Mouse (Mus musculus): ENCODE measurements at regions not wholly inside any gene's neighbourhood (a gene's known extent, or its start where the extent isn't known, plus 50 kb on each side); places are given as distances from the start of the nearest gene placed in this dataset.

GRCm38 (mm10) chr4:106255959-106256609 lies 59.9 kb upstream of the Usp24 start:
- no peak for TF ChIP-seq CTCF (IDR thresholded peaks at IDR 0.05; ENCODE audit: low read depth)
- peak; percentile 86 for ATAC-seq

DNA sequence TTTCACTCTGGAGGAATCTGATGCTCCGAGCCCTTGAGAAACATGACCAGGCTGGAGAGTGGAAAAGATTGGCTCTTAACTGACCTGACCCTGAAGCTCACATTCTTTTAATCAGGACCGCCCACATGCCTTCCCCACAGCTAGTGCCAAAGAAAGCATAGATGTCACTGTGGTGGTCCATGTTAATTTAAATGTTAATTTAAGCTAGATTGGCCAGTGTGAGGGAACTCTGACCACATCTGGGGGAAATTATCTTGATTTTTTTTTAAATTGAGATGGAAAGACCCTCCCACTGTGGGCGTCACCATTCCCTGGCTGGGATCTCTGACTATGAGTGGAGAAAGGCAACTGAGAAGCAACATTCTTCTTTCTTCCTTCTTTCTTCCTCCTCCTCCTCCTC lies 54.6 kb upstream of the Usp24 start:
- DNase-seq (ENCODE audit: low spot score) (no peak), ATAC-seq (no peak)
- H3K27ac ChIP-seq: no peak overlapping the region
- H3K9me3 ChIP-seq (ENCODE audit: low read length): no peaks in the 10 kb centered on the region
- WGBS: 84% methylated on average over 3 of the region's 3 CpGs
- H3K4me3 ChIP-seq (ENCODE audit: low read length): no peak overlapping the region
- no peaks in the 10 kb centered on the region for H3K27me3 ChIP-seq (ENCODE audit: insufficient read depth, low read length)
- no peaks in the 10 kb centered on the region for H3K36me3 ChIP-seq (ENCODE audit: insufficient read depth, low read length)
- TF ChIP-seq CTCF (IDR thresholded peaks at IDR 0.05; ENCODE audit: low read depth): no peak
- no peak overlapping the region for H3K9ac ChIP-seq (replicated peaks; ENCODE audit: low read length)
- peaks cover 17% of the 10 kb centered on the region for H3K4me1 ChIP-seq (ENCODE audit: insufficient read depth, low read length)
- no peak overlapping the region for H3K4me2 ChIP-seq (ENCODE audit: low read depth, low read length)

More at GRCm38 (mm10) chr4:106255959-106256609, 59.9 kb upstream of the Usp24 start:
- peak; percentile 88 for DNase-seq (ENCODE audit: low spot score)
- no peaks in the 10 kb centered on the region for H3K27me3 ChIP-seq (ENCODE audit: insufficient read depth, low read length)
- no peak overlapping the region for H3K4me3 ChIP-seq (ENCODE audit: low read length)
- H3K9ac ChIP-seq (replicated peaks; ENCODE audit: low read length): no peak overlapping the region
- H3K36me3 ChIP-seq (ENCODE audit: insufficient read depth, low read length): no peaks in the 10 kb centered on the region
- peak overlapping the region; percentile 75 for H3K27ac ChIP-seq
- H3K4me1 ChIP-seq (ENCODE audit: insufficient read depth, low read length): peaks cover 24% of the 10 kb centered on the region
- no peak overlapping the region for H3K4me2 ChIP-seq (ENCODE audit: low read depth, low read length)
- no peaks in the 10 kb centered on the region for H3K9me3 ChIP-seq (ENCODE audit: low read length)

DNA sequence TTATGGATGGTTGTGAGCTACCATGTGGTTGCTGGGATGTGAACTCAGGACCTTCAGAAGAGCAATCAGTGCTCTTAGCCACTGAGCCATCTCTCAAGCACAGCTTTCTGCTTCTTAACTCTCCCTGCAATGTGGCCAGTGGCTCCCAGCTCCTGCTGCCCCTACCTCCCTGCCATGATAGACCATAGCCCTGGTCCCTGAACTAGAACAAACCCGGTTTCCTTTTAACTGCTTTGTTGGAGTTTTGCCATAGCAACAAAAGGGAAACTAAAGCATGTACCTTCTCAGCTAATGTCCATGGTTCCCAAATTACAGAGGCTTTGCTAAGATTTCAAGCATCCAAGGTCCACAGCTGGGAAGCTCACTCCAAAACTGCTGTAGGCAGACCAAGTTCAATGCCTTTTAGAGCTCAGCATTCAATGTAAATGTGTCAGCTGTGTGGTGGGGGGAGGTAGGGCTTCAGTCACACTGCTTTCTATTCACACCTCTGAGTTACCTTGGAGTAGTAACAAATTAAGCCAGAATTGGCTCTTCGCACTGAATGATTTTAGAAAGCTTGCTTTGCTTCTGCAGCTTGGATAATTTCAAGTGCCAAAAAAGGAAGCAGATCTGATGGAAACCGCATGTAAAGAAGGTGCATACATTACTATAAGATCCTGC lies 54.0 kb upstream of the Usp24 start:
- no peak overlapping the region for H3K4me2 ChIP-seq (ENCODE audit: low read depth, low read length)
- DNase-seq (ENCODE audit: low spot score) (peak; percentile 10), ATAC-seq (no peak)
- H3K27ac ChIP-seq: peak overlapping the region; percentile 27; the same call in 1 of the 2 replicates
- H3K4me3 ChIP-seq (ENCODE audit: low read length): no peak overlapping the region
- WGBS: 60% methylated on average over 3 of the region's 3 CpGs
- no peak overlapping the region for H3K9ac ChIP-seq (replicated peaks; ENCODE audit: low read length)
- no peaks in the 10 kb centered on the region for H3K36me3 ChIP-seq (ENCODE audit: insufficient read depth, low read length)
- H3K4me1 ChIP-seq (ENCODE audit: insufficient read depth, low read length): peaks cover 12% of the 10 kb centered on the region
- no peaks in the 10 kb centered on the region for H3K27me3 ChIP-seq (ENCODE audit: insufficient read depth, low read length)
- no peak for TF ChIP-seq CTCF (IDR thresholded peaks at IDR 0.05; ENCODE audit: low read depth)
- no peaks in the 10 kb centered on the region for H3K9me3 ChIP-seq (ENCODE audit: low read length)

DNA sequence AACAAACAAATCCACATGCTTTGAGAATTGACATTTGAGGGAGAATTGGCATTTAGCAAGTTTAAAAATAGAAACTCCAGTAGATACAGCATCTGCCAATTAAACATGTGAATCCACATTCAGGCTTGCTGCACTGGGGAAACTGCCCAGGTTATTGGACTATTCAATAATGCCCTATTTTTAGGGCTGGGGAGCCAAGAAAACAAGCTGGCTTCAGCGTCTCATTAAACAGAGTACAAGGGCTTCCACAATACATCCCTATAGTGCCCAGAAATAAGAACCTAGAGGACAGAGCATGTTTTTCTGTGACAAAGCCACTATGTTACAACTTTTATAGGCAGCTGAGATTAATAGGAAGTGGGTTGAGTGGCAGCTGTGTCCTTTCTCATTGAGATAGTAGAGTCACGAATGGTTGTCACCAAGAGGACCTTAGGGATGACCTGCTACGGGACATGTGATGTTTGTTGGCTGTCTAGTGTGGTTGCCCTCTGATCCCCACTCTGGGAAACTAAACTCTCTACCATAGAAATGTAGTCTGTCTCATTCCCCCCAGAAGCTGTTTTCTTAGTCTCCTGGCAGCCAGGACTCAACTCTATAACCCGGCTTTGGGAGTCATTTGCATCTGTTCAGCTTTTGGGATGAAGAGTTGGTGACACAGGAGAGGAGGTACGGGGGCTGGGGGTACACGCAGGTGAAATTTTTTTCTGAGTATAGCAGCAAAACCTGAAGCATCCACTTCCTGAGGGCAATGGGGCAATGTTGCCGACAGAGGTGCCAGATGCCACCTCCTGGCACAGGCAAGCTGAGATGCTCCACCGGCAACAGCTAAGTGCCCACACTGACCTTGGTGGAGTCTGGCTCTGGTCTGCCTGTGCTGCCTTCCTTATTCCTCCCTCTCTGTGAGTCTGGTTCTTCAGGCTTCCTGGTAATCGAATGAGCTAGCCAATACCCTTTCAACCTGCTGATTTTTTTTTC lies 53.0 kb upstream of the Usp24 start:
- no peak overlapping the region for H3K4me2 ChIP-seq (ENCODE audit: low read depth, low read length)
- DNase-seq (ENCODE audit: low spot score) (peak; percentile 13), ATAC-seq (no peak)
- no peak for TF ChIP-seq CTCF (IDR thresholded peaks at IDR 0.05; ENCODE audit: low read depth)
- H3K4me1 ChIP-seq (ENCODE audit: insufficient read depth, low read length): peaks cover 6% of the 10 kb centered on the region
- WGBS: 69% methylated on average over 9 of the region's 9 CpGs
- H3K9ac ChIP-seq (replicated peaks; ENCODE audit: low read length): no peak overlapping the region
- no peaks in the 10 kb centered on the region for H3K36me3 ChIP-seq (ENCODE audit: insufficient read depth, low read length)
- H3K27me3 ChIP-seq (ENCODE audit: insufficient read depth, low read length): no peaks in the 10 kb centered on the region
- H3K27ac ChIP-seq: no peak overlapping the region
- no peak overlapping the region for H3K4me3 ChIP-seq (ENCODE audit: low read length)
- H3K9me3 ChIP-seq (ENCODE audit: low read length): no peaks in the 10 kb centered on the region

Measured in hindbrain, postnatal 0 days (tissue).